Mouse (Mus musculus): ENCODE measurements around the gene Adra2a.

GRCm38 (mm10) chr19:54081716-54082165 is 37.8 kb downstream of the Adra2a start:
- TF ChIP-seq CTCF (IDR thresholded peaks at IDR 0.05; ENCODE audit: low read depth, low read length) (no peak), POLR2A (IDR thresholded peaks at IDR 0.05; ENCODE audit: borderline replicate concordance, low read depth, low read length) (no peak)
